Mouse (Mus musculus) ES-E14 (cell line): ENCODE results near the gene Vamp1. TPM values are rescaled to one million over a fixed set of nuclear protein-coding genes. Genes with fewer than 3 reads are reported as not detected.
A peak's percentile ranks its signal among the peaks of the same experiment; 100 is the strongest.
"Not testable (repeated sequence)": the region's sequence is repeated elsewhere in the genome, so short reads cannot be mapped to it uniquely, and the experiment has no call there.

Source experiments
- DNase-seq: peaks from one replicate; pipeline ENCODE4 v3.0.0-alpha.2; 2013; ENCODE audit warnings: low read depth, low spot score
- H3K27ac ChIP-seq: 2 replicates; pipeline ENCODE4 v1.5.1; 2012; ENCODE audit warnings: low read depth, mild to moderate bottlenecking, low read length, moderate library complexity, mixed read lengths; ENCODE audit not compliant: poor library complexity, insufficient read depth, severe bottlenecking
- H3K36me3 ChIP-seq: 2 replicates; pipeline ENCODE4 v1.6.1; 2012; ENCODE audit warnings: mild to moderate bottlenecking, low read length, moderate library complexity, mixed read lengths; ENCODE audit not compliant: control insufficient read depth, poor library complexity, insufficient read depth, severe bottlenecking
- H3K4me1 ChIP-seq, 2 experiments: fragments of 150-350 bp in 1 of 2; sonication (generic) in 1 of 2; 2 replicates each; pipeline ENCODE4 v1.6.1; 2012; ENCODE audit warnings: low read length in 2 of 2, mild to moderate bottlenecking in 1 of 2, mixed read lengths in 1 of 2; ENCODE audit not compliant: control insufficient read depth in 2 of 2, insufficient read depth in 2 of 2, poor library complexity in 1 of 2
- H3K4me3 ChIP-seq, 2 experiments: fragments of 150-350 bp in 1 of 2; sonication (generic) in 1 of 2; 2 replicates each; pipeline ENCODE4 v1.5.1; 2012; ENCODE audit warnings: low read length in 2 of 2, low read depth in 1 of 2, mild to moderate bottlenecking in 1 of 2, mixed read lengths in 1 of 2; ENCODE audit not compliant: insufficient read depth in 1 of 2, poor library complexity in 1 of 2, severe bottlenecking in 1 of 2
- H3K9ac ChIP-seq: 2 replicates; pipeline ENCODE4 v1.6.1; 2012; ENCODE audit warnings: low read depth, mild to moderate bottlenecking, low read length, mixed read lengths; ENCODE audit not compliant: poor library complexity, insufficient read depth, severe bottlenecking
- H3K9me3 ChIP-seq: fragments of 150-350 bp; sonication (generic); 2 replicates; pipeline ENCODE4 v1.6.1; 2012; ENCODE audit warnings: low read depth, mild to moderate bottlenecking, low read length; ENCODE audit not compliant: control insufficient read depth, insufficient read depth
- CHD2 ChIP-seq: IDR thresholded peaks from 2 replicates; pipeline ENCODE4 v1.6.1; 2014; ENCODE audit warnings: mild to moderate bottlenecking, low read depth, low read length, inconsistent platforms
- HCFC1 ChIP-seq: IDR thresholded peaks from 2 replicates; pipeline ENCODE4 v1.6.1; 2012; ENCODE audit warnings: low read length, inconsistent platforms, borderline replicate concordance; ENCODE audit not compliant: insufficient read depth
- MAFK ChIP-seq: IDR thresholded peaks from 2 replicates; pipeline ENCODE4 v1.6.1; 2014; ENCODE audit warnings: mild to moderate bottlenecking, low read depth, low read length, inconsistent platforms; ENCODE audit not compliant: insufficient read depth
- ZC3H11A ChIP-seq: IDR thresholded peaks from 2 replicates; pipeline ENCODE4 v1.6.1; 2012; ENCODE audit warnings: low read depth, mild to moderate bottlenecking, inconsistent platforms, low read length, borderline replicate concordance
- ZNF384 ChIP-seq: IDR thresholded peaks from 2 replicates; pipeline ENCODE4 v1.6.1; 2012; ENCODE audit warnings: low read depth, low read length, inconsistent platforms
- in situ Hi-C, 2 experiments: fragments of 600-800 bp; cut with MboI; formaldehyde crosslinking; loops; one replicate each; pipeline ENCODE4 v1.15.1; 2025; ENCODE audit warnings: low sequenced_read_pairs in 2 of 2, inconsistent platforms in 1 of 2; ENCODE audit not compliant: unreplicated experiment in 2 of 2
- total RNA-seq: library from RNA; depleted of rRNA; stranded (reverse); fragments of 300-350 nt; gene quantifications from 2 replicates; pipeline ENCODE4 v1.2.3, GENCODE M21; 2012

Gene Vamp1
- total RNA-seq, 1 experiment = 3.5 TPM

DNA sequence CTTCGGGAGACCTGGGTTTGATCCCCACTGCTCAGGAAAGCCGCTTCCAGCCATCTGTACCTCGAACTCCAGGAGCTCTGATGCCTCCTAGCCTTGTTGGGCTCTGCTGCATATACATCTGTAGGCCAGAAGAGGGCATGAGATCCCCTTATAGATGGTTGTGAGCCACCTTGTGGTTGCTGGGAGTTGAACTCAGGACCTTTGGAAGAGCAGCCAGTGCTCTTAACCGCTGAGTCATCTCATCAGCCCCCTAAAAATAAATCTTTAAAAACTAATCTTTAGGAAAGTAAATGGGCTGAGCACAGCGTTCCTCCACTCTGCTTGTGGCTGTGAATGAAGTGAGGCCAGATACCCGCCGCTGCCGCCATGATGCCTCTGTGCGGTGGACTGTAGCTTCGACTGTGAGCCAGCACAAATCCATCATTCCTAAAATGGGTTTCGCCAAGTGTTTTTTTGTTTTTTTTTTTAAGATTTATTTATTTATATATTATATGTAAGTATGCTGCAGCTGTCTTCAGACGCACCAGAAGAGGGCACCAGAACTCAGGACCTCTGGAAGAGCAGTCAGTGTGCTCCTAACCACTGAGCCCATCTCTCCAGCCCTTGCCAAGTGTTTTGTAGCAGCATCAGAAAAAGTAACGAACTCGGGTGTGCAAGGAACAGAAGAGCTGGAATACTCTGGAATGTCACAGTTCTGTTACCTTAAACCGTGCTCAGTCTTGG is 59.7 kb downstream of the Vamp1 start:
- no peak for DNase-seq
- TF ChIP-seq MAFK (peak; percentile 63), ZC3H11A (peak; percentile 67), ZNF384 (no peak)
- in situ Hi-C loops = no loop called here

DNA sequence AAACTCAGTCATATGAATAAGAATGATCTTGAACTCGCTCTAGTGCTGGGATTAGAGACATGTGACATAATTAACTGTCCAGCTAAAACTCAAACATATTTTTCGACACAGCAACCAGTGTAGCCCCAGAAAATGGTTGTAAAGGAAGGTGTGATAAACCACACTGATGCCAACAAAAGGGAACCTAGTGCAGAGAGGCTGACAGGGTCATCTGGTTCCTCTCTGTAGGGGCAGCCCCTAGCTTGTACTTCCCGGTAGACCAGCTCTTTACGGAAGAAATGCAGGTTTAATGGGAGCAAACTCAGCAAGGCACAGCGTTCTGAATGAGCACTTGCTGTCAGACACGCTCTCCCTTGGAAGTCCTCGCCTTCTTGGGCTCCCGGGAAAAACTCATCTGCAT is 64.4 kb downstream of the Vamp1 start:
- no peak for DNase-seq
- in situ Hi-C loops = no loop called here
- Histone ChIP-seq H3K36me3 (peaks cover 6% of the 10 kb centered on the region; the same call in 1 of the 2 replicates), H3K4me3 (no peak overlapping the region), H3K27ac (no peak overlapping the region), H3K9me3 (no peaks in the 10 kb centered on the region), H3K4me1 (no peaks in the 10 kb centered on the region), H3K9ac (no peak overlapping the region)
- TF ChIP-seq ZNF384 = no peak
- no peak for TF ChIP-seq ZC3H11A
- no peak for TF ChIP-seq MAFK
- no peak for TF ChIP-seq CHD2
- TF ChIP-seq HCFC1 = no peak

More for the DNA sequence above, 59.7 kb downstream of the Vamp1 start:
- H3K36me3 ChIP-seq = no peaks in the 10 kb centered on the region
- no peaks in the 10 kb centered on the region for H3K9me3 ChIP-seq
- no peak overlapping the region for H3K4me3 ChIP-seq
- no peak overlapping the region for H3K9ac ChIP-seq
- H3K27ac ChIP-seq = no peak overlapping the region
- peaks cover 0 to 4% of the 10 kb centered on the region in 2 experiments; a peak in 1 of 4 replicates for H3K4me1 ChIP-seq

DNA sequence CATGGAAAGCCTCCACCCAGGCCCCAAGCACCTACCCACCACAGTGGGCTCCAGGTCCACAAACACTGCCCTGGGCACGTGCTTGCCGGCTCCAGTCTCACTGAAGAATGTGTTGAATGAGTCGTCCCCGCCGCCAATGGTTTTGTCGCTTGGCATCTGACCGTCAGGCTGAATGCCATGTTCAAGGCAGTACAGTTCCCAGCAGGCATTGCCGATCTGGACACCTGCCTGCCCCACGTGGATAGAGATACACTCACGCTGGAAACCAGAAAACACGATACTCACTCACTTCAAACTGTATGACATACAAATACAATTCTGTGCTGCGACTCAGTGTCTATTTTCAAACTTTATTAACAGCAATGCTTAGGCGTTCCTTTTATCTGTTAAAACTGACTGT is 67.4 kb downstream of the Vamp1 start:
- H3K36me3 ChIP-seq, H3K27ac ChIP-seq, H3K9ac ChIP-seq, H3K4me1 ChIP-seq, H3K4me3 ChIP-seq, in situ Hi-C loops, H3K9me3 ChIP-seq, DNase-seq: not testable (repeated sequence)

DNA sequence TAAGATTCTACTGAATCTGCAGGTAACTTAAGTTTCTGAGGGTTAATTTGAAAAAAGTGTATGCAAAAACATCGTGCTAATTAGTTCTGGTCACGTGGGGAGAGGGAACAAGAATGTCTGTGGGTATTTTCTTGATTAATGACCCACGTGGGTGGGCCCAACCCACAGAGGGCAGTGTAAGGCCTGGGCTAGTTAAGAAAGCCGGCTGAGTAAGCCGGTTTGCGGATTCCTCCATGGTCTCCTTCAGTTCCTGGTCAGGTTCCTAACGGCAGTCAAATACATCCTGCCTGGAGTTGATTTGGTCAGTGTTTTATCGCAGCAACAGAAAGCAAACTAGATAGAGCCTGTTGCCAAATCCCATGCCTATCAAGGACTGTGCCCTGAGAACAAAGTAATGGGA is 68.9 kb downstream of the Vamp1 start:
- H3K4me1 ChIP-seq = no peaks in the 10 kb centered on the region
- H3K4me3 ChIP-seq = no peak overlapping the region
- H3K36me3 ChIP-seq = peaks cover 6% of the 10 kb centered on the region; the same call in 1 of the 2 replicates
- no peak overlapping the region for H3K27ac ChIP-seq
- in situ Hi-C loops = no loop called here
- no peak overlapping the region for H3K9ac ChIP-seq
- DNase-seq = no peak
- H3K9me3 ChIP-seq = no peaks in the 10 kb centered on the region
- no peak for TF ChIP-seq ZC3H11A
- no peak for TF ChIP-seq MAFK
- TF ChIP-seq ZNF384 = no peak
- TF ChIP-seq HCFC1 = no peak
- no peak for TF ChIP-seq CHD2

DNA sequence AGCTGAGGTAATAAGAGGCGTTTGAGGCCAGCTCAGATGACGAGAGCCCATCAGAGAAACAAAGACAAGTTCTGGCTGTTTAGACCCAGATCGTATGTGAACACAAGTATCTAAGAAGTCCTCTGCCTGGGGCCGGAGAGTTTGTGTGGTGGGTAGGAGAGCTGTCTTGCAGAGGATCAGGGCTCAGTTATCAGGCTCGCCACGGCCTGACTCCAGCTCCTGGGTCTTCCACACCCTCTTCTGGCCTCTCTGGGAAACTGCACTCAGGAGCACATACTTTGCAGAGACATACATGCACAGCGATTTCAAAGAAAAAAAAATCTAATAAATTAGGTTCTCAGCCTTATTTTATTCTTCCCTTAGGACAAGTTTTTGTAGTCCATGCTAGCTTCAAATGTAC is 69.4 kb downstream of the Vamp1 start:
- no peak for DNase-seq
- H3K27ac ChIP-seq = no peak overlapping the region
- H3K4me3 ChIP-seq = no peak overlapping the region
- TF ChIP-seq MAFK (no peak), ZC3H11A (peak; percentile 18; the same call in 1 of the 2 replicates), CHD2 (no peak), HCFC1 (no peak), ZNF384 (no peak)
- no peaks in the 10 kb centered on the region for H3K9me3 ChIP-seq
- peaks cover 6% of the 10 kb centered on the region; the same call in 1 of the 2 replicates for H3K36me3 ChIP-seq
- H3K4me1 ChIP-seq = no peaks in the 10 kb centered on the region
- in situ Hi-C loops = no loop called here
- H3K9ac ChIP-seq = no peak overlapping the region
